8 mouse cellular contexts compared by ENCODE assay signal in genomic region chr10:86425690-86426530, GRCm38 (mm10).
DNase-seq lines count a peak whose midpoint lies in the region; ATAC-seq and TF ChIP-seq lines count a peak whose summit lies in the region.

No protein-coding gene starts in this region.

- H3K4me2 ChIP-seq in liver, postnatal 0 days (ENCODE audit: low read depth, low read length) = no peak overlapping the region
- H3K4me2 ChIP-seq in forebrain, embryonic 12.5 days = no peak overlapping the region

- no peak for ATAC-seq in liver, postnatal 0 days
- 0 out of 2 replicates have a peak, but pooled peaks have one; percentile 17 for ATAC-seq in forebrain, embryonic 12.5 days (ENCODE audit: low FRiP score)

- H3K27me3 ChIP-seq in liver, postnatal 0 days (ENCODE audit: insufficient read depth, low read length) = no peaks in the 10 kb centered on the region
- H3K27me3 ChIP-seq in forebrain, embryonic 12.5 days = no peaks in the 10 kb centered on the region

- no peak overlapping the region for H3K27ac ChIP-seq in liver, postnatal 0 days (ENCODE audit: low read depth)
- 0 out of 2 replicates have a peak overlapping the region, but pooled peaks have one; percentile 5 for H3K27ac ChIP-seq in forebrain, embryonic 12.5 days

- intact Hi-C loops in heart, postnatal 36 days (cut with DNase I) = no loop called here

- no peak for TF ChIP-seq CTCF in liver, postnatal 0 days (IDR thresholded peaks at IDR 0.05; ENCODE audit: low read depth)

- no peaks in the 10 kb centered on the region for H3K9me3 ChIP-seq in liver, postnatal 0 days (ENCODE audit: low read length)
- no peaks in the 10 kb centered on the region for H3K9me3 ChIP-seq in forebrain, embryonic 12.5 days

- no peaks in the 10 kb centered on the region for H3K36me3 ChIP-seq in liver, postnatal 0 days (replicated peaks; ENCODE audit: insufficient read depth, low read length)
- H3K36me3 ChIP-seq in forebrain, embryonic 12.5 days (replicated peaks) = no peaks in the 10 kb centered on the region

- H3K4me1 ChIP-seq in liver, postnatal 0 days (ENCODE audit: insufficient read depth) = no peaks in the 10 kb centered on the region
- H3K4me1 ChIP-seq in forebrain, embryonic 12.5 days = peaks cover 11% of the 10 kb centered on the region

- no peak overlapping the region for H3K9ac ChIP-seq in liver, postnatal 0 days (replicated peaks)
- H3K9ac ChIP-seq in forebrain, embryonic 12.5 days = no peak overlapping the region

- 68% methylated on average over 10 of the region's 10 CpGs for WGBS in liver, postnatal 0 days (ENCODE audit: insufficient replicate concordance)
- WGBS in forebrain, embryonic 12.5 days = 45% methylated on average over 10 of the region's 10 CpGs

- no peak overlapping the region for H3K4me3 ChIP-seq in liver, postnatal 0 days (ENCODE audit: low read depth, low read length)
- H3K4me3 ChIP-seq in forebrain, embryonic 12.5 days (replicated peaks) = no peak overlapping the region

- peak; percentile 9 for DNase-seq in liver
- no peak for DNase-seq in liver, postnatal 0 days
- peak; percentile 13 to 42 for DNase-seq in heart, postnatal 36 days
- peak; percentile 27 to 37 for DNase-seq in layer of hippocampus, adult 8-10 months (ENCODE audit: low spot score in 2 of 2)
- peak; percentile 12 for DNase-seq in right cerebral cortex, postnatal 14 days
- no peak for DNase-seq in T-cell, adult 2 months (ENCODE audit: low spot score)
- no peak for DNase-seq in thymus, postnatal 10 days (ENCODE audit: low spot score in 2 of 2)

- TF ChIP-seq EP300 in liver, postnatal 0 days (IDR thresholded peaks at IDR 0.05; ENCODE audit: low read depth) = no peak

Comparison
In these comparisons a context has a peak if more than half of its experiments do, and no peak if none do; other contexts are left out.
1. DNase-seq: peak in liver (single experiment), heart, postnatal 36 days (2 of 2), layer of hippocampus, adult 8-10 months (2 of 2) and right cerebral cortex, postnatal 14 days (single experiment); none in liver, postnatal 0 days (single experiment), T-cell, adult 2 months (single experiment) and thymus, postnatal 10 days (0 of 2).